Mouse (Mus musculus) bone marrow, adult 2 months (tissue): ENCODE results near the gene Mdh2.

ENCODE experiments used
- CTCF ChIP-seq: fragments of 200-500 bp; IDR thresholded peaks from 2 replicates; pipeline ENCODE4 v1.5.1; 2011; ENCODE audit warnings: low read length, control low read depth; ENCODE audit not compliant: control insufficient read depth, insufficient read depth
- POLR2A ChIP-seq: fragments of 200-500 bp; IDR thresholded peaks from 2 replicates; pipeline ENCODE4 v1.6.1; 2011; ENCODE audit warnings: low read depth, mild to moderate bottlenecking, control low read depth, low read length, borderline replicate concordance; ENCODE audit not compliant: control insufficient read depth

DNA sequence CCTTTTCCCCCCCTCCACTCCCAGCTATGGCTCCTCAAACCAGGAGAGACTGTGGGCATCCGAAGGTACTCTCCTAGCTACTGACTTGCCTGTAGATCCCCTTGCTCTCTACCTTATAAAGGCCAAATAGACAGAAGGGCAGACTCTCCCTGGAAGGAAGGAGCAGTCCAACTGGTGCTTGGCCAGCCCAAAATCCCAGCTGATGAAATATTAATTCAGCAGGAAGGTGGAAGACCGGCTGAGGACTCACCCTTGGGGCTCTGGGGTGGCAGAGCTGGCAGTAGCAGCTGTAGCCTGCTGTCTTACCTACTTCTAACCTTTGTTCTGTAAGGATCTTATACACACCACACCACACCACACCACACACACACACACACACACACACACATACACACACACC lies 26.5 kb downstream of the Mdh2 start:
- TF ChIP-seq CTCF: no peak
- TF ChIP-seq POLR2A: no peak
